Mouse (Mus musculus) hindbrain, embryonic 12.5 days (tissue): Measurements from ENCODE around the gene Fam214a. TPM values are rescaled to one million over a fixed set of nuclear protein-coding genes. Genes with fewer than 3 reads are reported as not detected.

Source experiments
- ATAC-seq: fragments of 200-750 bp; cut with Nextera tagmentation; 2 replicates; pipeline ENCODE4 v1.8.0; 2017; ENCODE audit warnings: moderate TSS enrichment; ENCODE audit not compliant: low FRiP score
- H3K27ac ChIP-seq: fragments of 300-500 bp; sonication (generic); 2 replicates; pipeline ENCODE4 v1.5.1; 2016; ENCODE audit warnings: mild to moderate bottlenecking
- H3K27me3 ChIP-seq: fragments of 300-500 bp; sonication (generic); 2 replicates; pipeline ENCODE4 v1.6.1; 2016; ENCODE audit warnings: mild to moderate bottlenecking
- H3K36me3 ChIP-seq: fragments of 300-500 bp; sonication (generic); 2 replicates; pipeline ENCODE4 v1.6.1; 2016; ENCODE audit warnings: mild to moderate bottlenecking
- H3K4me1 ChIP-seq: fragments of 300-500 bp; sonication (generic); 2 replicates; pipeline ENCODE4 v1.6.1; 2016
- H3K4me2 ChIP-seq: fragments of 300-500 bp; sonication (generic); replicated peaks from 2 replicates; pipeline ENCODE4 v1.6.1; 2016; ENCODE audit warnings: mild to moderate bottlenecking
- H3K4me3 ChIP-seq: fragments of 300-500 bp; sonication (generic); 2 replicates; pipeline ENCODE4 v1.5.1; 2016; ENCODE audit warnings: mild to moderate bottlenecking
- H3K9ac ChIP-seq: fragments of 300-500 bp; sonication (generic); 2 replicates; pipeline ENCODE4 v1.6.1; 2016; ENCODE audit warnings: mild to moderate bottlenecking, moderate library complexity
- H3K9me3 ChIP-seq: fragments of 300-500 bp; sonication (generic); replicated peaks from 2 replicates; pipeline ENCODE4 v1.6.1; 2016; ENCODE audit warnings: mild to moderate bottlenecking
- WGBS: fragments of 180-500 bp; shearing (Covaris S2); methylation state at CpG from one replicate; pipeline ENCODE4 v1.1.7; 2016; 5-methylcytosine and 5-hydroxymethylcytosine counted together
- polyA plus RNA-seq: library from polyadenylated mRNA; unstranded; fragments of >200 nt; fragmentation: Nextera tagmentation; extraction: Ambion mirVana; gene quantifications from 2 replicates; pipeline ENCODE4 v1.2.1, GENCODE M21; 2016

Gene Fam214a
- polyA plus RNA-seq, 1 experiment from 2014 or later = 26.8 TPM

GRCm38 (mm10) chr9:75020561-75020960 lies 67.9 kb downstream of the Fam214a start:
- H3K9me3 ChIP-seq = no peaks in the 10 kb centered on the region
- peaks cover 41% of the 10 kb centered on the region for H3K36me3 ChIP-seq

GRCm38 (mm10) chr9:75022546-75022945 lies 69.9 kb downstream of the Fam214a start:
- no peak for ATAC-seq
- Histone ChIP-seq H3K4me1 (no peaks in the 10 kb centered on the region), H3K36me3 (peaks cover 35% of the 10 kb centered on the region), H3K9me3 (no peaks in the 10 kb centered on the region), H3K4me3 (no peak overlapping the region), H3K27me3 (no peaks in the 10 kb centered on the region), H3K9ac (no peak overlapping the region), H3K4me2 (no peak overlapping the region), H3K27ac (no peak overlapping the region)
- 86% methylated on average over 7 of the region's 7 CpGs for WGBS

More at GRCm38 (mm10) chr9:75020561-75020960, 67.9 kb downstream of the Fam214a start:
- H3K4me3 ChIP-seq = no peak overlapping the region
- no peaks in the 10 kb centered on the region for H3K4me1 ChIP-seq
- H3K4me2 ChIP-seq = no peak overlapping the region
- no peaks in the 10 kb centered on the region for H3K27me3 ChIP-seq
- H3K27ac ChIP-seq = no peak overlapping the region
- 77% methylated on average over 4 of the region's 4 CpGs for WGBS
- no peak overlapping the region for H3K9ac ChIP-seq
- no peak for ATAC-seq

- H3K4me1 ChIP-seq = no peaks in the 10 kb centered on the region
- ATAC-seq = no peak
- H3K4me3 ChIP-seq = no peak overlapping the region
- no peaks in the 10 kb centered on the region for H3K9me3 ChIP-seq
- H3K27ac ChIP-seq = no peak overlapping the region
- WGBS = 74% methylated on average over 5 of the region's 5 CpGs
- H3K36me3 ChIP-seq = peaks cover 38% of the 10 kb centered on the region
- H3K4me2 ChIP-seq = no peak overlapping the region
- H3K9ac ChIP-seq = no peak overlapping the region
- H3K27me3 ChIP-seq = no peaks in the 10 kb centered on the region
Measured at GRCm38 (mm10) chr9:75023150-75023894, 70.6 kb downstream of the Fam214a start.

GRCm38 (mm10) chr9:75024089-75024488 lies 71.4 kb downstream of the Fam214a start:
- Histone ChIP-seq H3K36me3 (peaks cover 37% of the 10 kb centered on the region), H3K9ac (no peak overlapping the region), H3K4me3 (no peak overlapping the region), H3K9me3 (no peaks in the 10 kb centered on the region), H3K4me1 (no peaks in the 10 kb centered on the region), H3K27me3 (no peaks in the 10 kb centered on the region), H3K27ac (no peak overlapping the region), H3K4me2 (no peak overlapping the region)
- no peak for ATAC-seq
- 59% methylated on average over 7 of the region's 7 CpGs for WGBS

GRCm38 (mm10) chr9:75025689-75026088 lies 73.0 kb downstream of the Fam214a start:
- no peak for ATAC-seq
- H3K27ac ChIP-seq = no peak overlapping the region
- H3K4me2 ChIP-seq = no peak overlapping the region
- no peaks in the 10 kb centered on the region for H3K9me3 ChIP-seq
- H3K4me3 ChIP-seq = no peak overlapping the region
- no peaks in the 10 kb centered on the region for H3K4me1 ChIP-seq
- H3K27me3 ChIP-seq = no peaks in the 10 kb centered on the region
- 71% methylated on average over 6 of the region's 6 CpGs for WGBS
- H3K9ac ChIP-seq = no peak overlapping the region
- H3K36me3 ChIP-seq = peaks cover 24% of the 10 kb centered on the region

- no peak for ATAC-seq
- Histone ChIP-seq H3K36me3 (peaks cover 13% of the 10 kb centered on the region), H3K9me3 (no peaks in the 10 kb centered on the region), H3K4me3 (no peak overlapping the region), H3K4me1 (no peaks in the 10 kb centered on the region), H3K4me2 (no peak overlapping the region), H3K27me3 (no peaks in the 10 kb centered on the region), H3K9ac (no peak overlapping the region), H3K27ac (no peak overlapping the region)
- 90% methylated on average over 1 of the region's 1 CpGs for WGBS
Measured at GRCm38 (mm10) chr9:75032408-75032807, 79.7 kb downstream of the Fam214a start.

- Histone ChIP-seq H3K4me2 (no peak overlapping the region), H3K27ac (no peak overlapping the region), H3K4me1 (no peaks in the 10 kb centered on the region), H3K4me3 (no peak overlapping the region), H3K27me3 (no peaks in the 10 kb centered on the region), H3K9ac (no peak overlapping the region), H3K36me3 (peaks cover 9% of the 10 kb centered on the region), H3K9me3 (no peaks in the 10 kb centered on the region)
- ATAC-seq = no peak
- WGBS = 61% methylated on average over 7 of the region's 7 CpGs
Measured at GRCm38 (mm10) chr9:75033141-75033540, 80.5 kb downstream of the Fam214a start.

- no peak for ATAC-seq
Measured at GRCm38 (mm10) chr9:75034691-75035090, 82.0 kb downstream of the Fam214a start.

GRCm38 (mm10) chr9:75035944-75036343 lies 83.3 kb downstream of the Fam214a start:
- Histone ChIP-seq H3K27ac (no peak overlapping the region), H3K9ac (no peak overlapping the region), H3K9me3 (no peaks in the 10 kb centered on the region), H3K4me1 (peaks cover 10% of the 10 kb centered on the region), H3K4me2 (no peak overlapping the region), H3K4me3 (no peak overlapping the region), H3K36me3 (peaks cover 4% of the 10 kb centered on the region; the same call in 1 of the 2 replicates), H3K27me3 (no peaks in the 10 kb centered on the region)
- WGBS = 76% methylated on average over 4 of the region's 4 CpGs
- ATAC-seq = no peak

More at GRCm38 (mm10) chr9:75034691-75035090, 82.0 kb downstream of the Fam214a start:
- no peak overlapping the region for H3K27ac ChIP-seq
- no peak overlapping the region for H3K9ac ChIP-seq
- no peaks in the 10 kb centered on the region for H3K27me3 ChIP-seq
- H3K4me1 ChIP-seq = peaks cover 10% of the 10 kb centered on the region
- H3K9me3 ChIP-seq = no peaks in the 10 kb centered on the region
- H3K4me3 ChIP-seq = no peak overlapping the region
- WGBS = 57% methylated on average over 1 of the region's 1 CpGs
- H3K36me3 ChIP-seq = peaks cover 4% of the 10 kb centered on the region; the same call in 1 of the 2 replicates
- H3K4me2 ChIP-seq = no peak overlapping the region

GRCm38 (mm10) chr9:75037451-75038356 lies 85.0 kb downstream of the Fam214a start, which contains the start of gene Arpp19:
Gene Arpp19 (plus strand): TSS chr9:75037614.
- Histone ChIP-seq H3K27ac (peak within 1 kb of the TSS; percentile 77), H3K4me3 (peak within 1 kb of the TSS; percentile 82), H3K36me3 (no peaks in the 10 kb centered on the region), H3K4me2 (peak within 1 kb of the TSS; percentile 69), H3K9ac (peak within 1 kb of the TSS; percentile 92), H3K4me1 (peaks cover 10% of the 10 kb centered on the region), H3K9me3 (no peaks in the 10 kb centered on the region), H3K27me3 (no peaks in the 10 kb centered on the region)
- under 1% methylated on average over 72 of the region's 73 CpGs for WGBS
- peak; percentile 96 for ATAC-seq

GRCm38 (mm10) chr9:75038357-75038688 lies 85.6 kb downstream of the Fam214a start:
- Histone ChIP-seq H3K27me3 (no peaks in the 10 kb centered on the region), H3K4me2 (peak overlapping the region; percentile 69), H3K4me1 (peaks cover 10% of the 10 kb centered on the region), H3K4me3 (peak overlapping the region; percentile 82), H3K27ac (no peak overlapping the region), H3K9ac (peak overlapping the region; percentile 92), H3K36me3 (no peaks in the 10 kb centered on the region), H3K9me3 (no peaks in the 10 kb centered on the region)
- WGBS = 1% methylated on average over 10 of the region's 10 CpGs
- ATAC-seq = no peak

- H3K9me3 ChIP-seq = no peaks in the 10 kb centered on the region
- H3K4me3 ChIP-seq = no peak overlapping the region
- no peak overlapping the region for H3K4me2 ChIP-seq
- no peak overlapping the region for H3K27ac ChIP-seq
- H3K4me1 ChIP-seq = peaks cover 10% of the 10 kb centered on the region
- 92% methylated on average over 2 of the region's 2 CpGs for WGBS
- H3K36me3 ChIP-seq = no peaks in the 10 kb centered on the region
- H3K27me3 ChIP-seq = no peaks in the 10 kb centered on the region
- no peak overlapping the region for H3K9ac ChIP-seq
- no peak for ATAC-seq
Measured at GRCm38 (mm10) chr9:75040566-75040965, 87.9 kb downstream of the Fam214a start.
